Mouse (Mus musculus) embryonic facial prominence, embryonic 14.5 days (tissue): ENCODE results near the gene Iah1. TPM values are rescaled to one million over a fixed set of nuclear protein-coding genes. Genes with fewer than 3 reads are reported as not detected.

Source experiments
- ATAC-seq: fragments of 200-750 bp; cut with Nextera tagmentation; 2 replicates; pipeline ENCODE4 v1.8.0; 2017; ENCODE audit warnings: low read depth, moderate number of reproducible peaks, moderate TSS enrichment
- DNase-seq: peaks from one replicate; pipeline ENCODE4 v3.0.0-alpha.2; 2015; ENCODE audit warnings: low spot score
- H3K27ac ChIP-seq: fragments of 300-500 bp; sonication (generic); replicated peaks from 2 replicates; pipeline ENCODE4 v1.5.1; 2014; ENCODE audit warnings: low read depth, mild to moderate bottlenecking, low read length, moderate library complexity
- H3K27me3 ChIP-seq: fragments of 300-500 bp; sonication (generic); replicated peaks from 2 replicates; pipeline ENCODE4 v1.6.1; 2014; ENCODE audit warnings: low read length; ENCODE audit not compliant: control insufficient read depth, insufficient read depth
- H3K36me3 ChIP-seq: fragments of 300-500 bp; sonication (generic); 2 replicates; pipeline ENCODE4 v1.6.1; 2014; ENCODE audit warnings: low read length, mixed read lengths; ENCODE audit not compliant: control insufficient read depth, insufficient read depth
- H3K4me1 ChIP-seq: fragments of 300-500 bp; sonication (generic); 2 replicates; pipeline ENCODE4 v1.6.1; 2014; ENCODE audit warnings: antibody characterized with exemption, low read length; ENCODE audit not compliant: control insufficient read depth, insufficient read depth
- H3K4me2 ChIP-seq: fragments of 300-500 bp; sonication (generic); 2 replicates; pipeline ENCODE4 v1.6.1; 2014; ENCODE audit warnings: low read depth, mild to moderate bottlenecking, low read length, moderate library complexity, mixed read lengths
- H3K4me3 ChIP-seq: fragments of 300-500 bp; sonication (generic); 2 replicates; pipeline ENCODE4 v1.5.1; 2014; ENCODE audit warnings: low read depth, mild to moderate bottlenecking, low read length
- H3K9ac ChIP-seq: fragments of 300-500 bp; sonication (generic); 2 replicates; pipeline ENCODE4 v1.6.1; 2014; ENCODE audit warnings: low read depth, mild to moderate bottlenecking, low read length, moderate library complexity, mixed read lengths
- H3K9me3 ChIP-seq: fragments of 300-500 bp; sonication (generic); 2 replicates; pipeline ENCODE4 v1.6.1; 2016; ENCODE audit warnings: low read length; ENCODE audit not compliant: control insufficient read depth
- WGBS: fragments of 180-500 bp; shearing (Covaris S2); extraction: QIAGEN DNeasy Blood & Tissue Kit; methylation state at CpG from one replicate; pipeline ENCODE4 v1.1.7; 2014; 5-methylcytosine and 5-hydroxymethylcytosine counted together
- polyA plus RNA-seq: library from polyadenylated mRNA; unstranded; fragments of >200 nt; fragmentation: Nextera tagmentation; extraction: Ambion mirVana; gene quantifications from 2 replicates; pipeline ENCODE4 v1.2.1, GENCODE M21; 2014

The Iah1 gene
- polyA plus RNA-seq, 1 experiment from 2014 or later, result 45.1 TPM

- WGBS, result 92% methylated on average over 5 of the region's 5 CpGs
- ATAC-seq (no peak), DNase-seq (no peak)
- Histone ChIP-seq H3K9me3 (no peaks in the 10 kb centered on the region), H3K27ac (no peak overlapping the region), H3K4me3 (no peak overlapping the region), H3K4me2 (no peak overlapping the region), H3K36me3 (no peaks in the 10 kb centered on the region), H3K4me1 (no peaks in the 10 kb centered on the region), H3K27me3 (no peaks in the 10 kb centered on the region), H3K9ac (no peak overlapping the region)
Measured at GRCm38 (mm10) chr12:21369087-21369410, 52.9 kb downstream of the Iah1 start.

GRCm38 (mm10) chr12:21370035-21370611 lies 53.9 kb downstream of the Iah1 start:
- Histone ChIP-seq H3K27ac (no peak overlapping the region), H3K36me3 (no peaks in the 10 kb centered on the region), H3K9me3 (no peaks in the 10 kb centered on the region), H3K9ac (no peak overlapping the region), H3K4me1 (no peaks in the 10 kb centered on the region), H3K4me2 (no peak overlapping the region), H3K4me3 (no peak overlapping the region), H3K27me3 (no peaks in the 10 kb centered on the region)
- ATAC-seq (no peak), DNase-seq (no peak)
- 96% methylated on average over 1 of the region's 1 CpGs for WGBS

- H3K4me2 ChIP-seq, result peak within 1 kb of the TSS; percentile 76
- no peaks in the 10 kb centered on the region for H3K4me1 ChIP-seq
- H3K9me3 ChIP-seq, result no peaks in the 10 kb centered on the region
- peak within 1 kb of the TSS; percentile 96 for H3K27ac ChIP-seq
- no peaks in the 10 kb centered on the region for H3K27me3 ChIP-seq
- under 1% methylated on average over 34 of the region's 55 CpGs for WGBS
- DNase-seq (peak; percentile 98), ATAC-seq (peak; percentile 98)
- H3K9ac ChIP-seq, result peak within 1 kb of the TSS; percentile 88
- peak within 1 kb of the TSS; percentile 82 for H3K4me3 ChIP-seq
- H3K36me3 ChIP-seq, result no peaks in the 10 kb centered on the region
Measured at GRCm38 (mm10) chr12:21373100-21373819, 57.1 kb downstream of the Iah1 start, which contains the start of gene Adam17. Gene Adam17 (minus strand): TSS chr12:21373632.

Other genes with a start within 250 kb of the Iah1 start
- 84.8 and 100 TPM in 2 replicates for gene Cpsf3, start 31.0 kb upstream of the Iah1 start, polyA plus RNA-seq
- gene Itgb1bp1, start 30.1 kb upstream of the Iah1 start, polyA plus RNA-seq, result 54.0 and 54.2 TPM in 2 replicates
- gene Adam17, start 57.2 kb downstream of the Iah1 start, polyA plus RNA-seq, result 39.8 and 45.4 TPM in 2 replicates
- gene Ywhaq, start 101.2 kb downstream of the Iah1 start, polyA plus RNA-seq, result 556 and 667 TPM in 2 replicates